In the genomic region with DNA sequence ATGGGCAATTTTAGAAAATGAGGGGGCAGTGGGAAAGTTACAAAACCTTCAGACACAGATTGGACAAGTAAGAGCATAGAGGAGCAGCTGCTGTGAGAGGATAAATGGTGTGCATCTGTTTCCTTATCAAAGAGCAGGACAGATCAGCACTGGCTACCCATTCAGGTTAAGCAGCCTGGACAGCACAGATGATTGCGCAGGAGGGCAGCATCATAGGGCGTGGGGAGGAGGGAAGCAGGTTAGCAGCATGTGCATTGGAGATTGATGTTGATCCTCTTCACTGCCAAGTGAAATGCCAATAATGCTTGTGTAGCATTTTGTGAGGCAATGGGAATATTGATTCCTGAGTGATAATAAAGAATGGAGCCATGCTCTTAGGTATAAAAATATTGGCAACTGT, we compare ENCODE assay signal across 29 mouse cellular contexts.
DNase-seq lines count a peak whose midpoint lies in the region; ATAC-seq and TF ChIP-seq lines count a peak whose summit lies in the region.
"Had no signal": no experiment of that assay in that cellular context is flagged by ENCODE, and none has a peak within 500 bp of the region (broad histone marks: within the 10 kb centered on the region; RNA-seq: fewer than 3 reads in every experiment).

No protein-coding gene starts in this region.

- no peak overlapping the region for H3K27ac ChIP-seq in forebrain, embryonic 11.5 days (ENCODE audit: low read depth, low read length)
- no peak overlapping the region for H3K27ac ChIP-seq in forebrain, embryonic 16.5 days (ENCODE audit: low read length)
- no peak overlapping the region for H3K27ac ChIP-seq in liver, postnatal 0 days (ENCODE audit: low read depth)
- no peak overlapping the region for H3K27ac ChIP-seq in midbrain, embryonic 14.5 days (replicated peaks; ENCODE audit: low read depth, low read length)
- H3K27ac ChIP-seq in midbrain, embryonic 16.5 days (ENCODE audit: low read length) = no peak overlapping the region
- no peak overlapping the region for H3K27ac ChIP-seq in hindbrain, embryonic 16.5 days (ENCODE audit: low read depth, low read length)
- H3K27ac ChIP-seq: hindbrain, embryonic 15.5 days; intestine, embryonic 15.5 days; layer of hippocampus, adult 2 months; left cerebral cortex, adult 2 months; limb, embryonic 13.5 days; liver, embryonic 12.5 days; macrophage had no signal

- H3K9ac ChIP-seq in forebrain, embryonic 11.5 days (ENCODE audit: low read length) = no peak overlapping the region
- H3K9ac ChIP-seq in forebrain, embryonic 16.5 days (replicated peaks; ENCODE audit: low read depth, low read length) = no peak overlapping the region
- H3K9ac ChIP-seq in liver, postnatal 0 days (replicated peaks) = no peak overlapping the region
- no peak overlapping the region for H3K9ac ChIP-seq in midbrain, embryonic 14.5 days (replicated peaks; ENCODE audit: low read length)
- H3K9ac ChIP-seq in midbrain, embryonic 16.5 days (ENCODE audit: low read depth, low read length) = no peak overlapping the region
- no peak overlapping the region for H3K9ac ChIP-seq in hindbrain, embryonic 16.5 days (ENCODE audit: low read depth, low read length)
- H3K9ac ChIP-seq: forebrain, postnatal 0 days; hindbrain, embryonic 15.5 days; intestine, embryonic 15.5 days; limb, embryonic 13.5 days; liver, embryonic 12.5 days had no signal

- DNase-seq in forebrain, embryonic 11.5 days (ENCODE audit: low spot score) = no peak
- DNase-seq in liver, postnatal 0 days = peak; percentile 14
- DNase-seq in liver = no peak
- DNase-seq in midbrain, embryonic 14.5 days = peak; percentile 6
- DNase-seq in frontal cortex, postnatal 14 days (ENCODE audit: low spot score in 2 of 2) = no peak
- DNase-seq: adrenal gland, adult 8-10 months; cerebellum, adult 11 months; cerebellum, adult 9-10 months; cerebellum, postnatal 36 days; forebrain, postnatal 0 days; gastrocnemius, postnatal 14 days; heart, postnatal 14 days; kidney, adult 2 months; kidney, postnatal 36 days; lung, adult 2 months; lung, postnatal 10 days; right cerebral cortex, postnatal 14 days had no signal

- 0 out of 2 replicates have a peak, but pooled peaks have one; percentile 60 for ATAC-seq in forebrain, embryonic 11.5 days (replicated peaks; ENCODE audit: low FRiP score)
- no peak for ATAC-seq in forebrain, embryonic 16.5 days
- 0 out of 2 replicates have a peak, but pooled peaks have one; percentile 15 for ATAC-seq in liver, postnatal 0 days
- ATAC-seq in midbrain, embryonic 14.5 days (ENCODE audit: low FRiP score, low TSS enrichment) = no peak
- ATAC-seq in midbrain, embryonic 16.5 days = no peak
- 0 out of 2 replicates have a peak, but pooled peaks have one; percentile 67 for ATAC-seq in hindbrain, embryonic 16.5 days
- ATAC-seq: activated CD4-positive, CD25-positive, alpha-beta regulatory T cell, adult 4 months; forebrain, postnatal 0 days; intestine, embryonic 15.5 days; liver, embryonic 12.5 days had no signal

- 90% methylated on average over 2 of the region's 2 CpGs for WGBS in forebrain, embryonic 11.5 days
- 90% methylated on average over 2 of the region's 2 CpGs for WGBS in forebrain, embryonic 16.5 days
- 79% methylated on average over 2 of the region's 2 CpGs for WGBS in liver, postnatal 0 days (ENCODE audit: insufficient replicate concordance)
- 77% methylated on average over 2 of the region's 2 CpGs for WGBS in midbrain, embryonic 14.5 days
- WGBS in midbrain, embryonic 16.5 days = 91% methylated on average over 2 of the region's 2 CpGs
- WGBS in hindbrain, embryonic 16.5 days = 83% methylated on average over 2 of the region's 2 CpGs

- TF ChIP-seq CTCF in liver, postnatal 0 days (IDR thresholded peaks at IDR 0.05; ENCODE audit: low read depth) = no peak

- no peak overlapping the region for H3K4me3 ChIP-seq in forebrain, embryonic 11.5 days (ENCODE audit: low read depth, low read length)
- no peak overlapping the region for H3K4me3 ChIP-seq in forebrain, embryonic 16.5 days (replicated peaks; ENCODE audit: low read length)
- no peak overlapping the region for H3K4me3 ChIP-seq in liver, postnatal 0 days (ENCODE audit: low read depth, low read length)
- H3K4me3 ChIP-seq in midbrain, embryonic 14.5 days (replicated peaks; ENCODE audit: low read depth, low read length) = no peak overlapping the region
- H3K4me3 ChIP-seq in midbrain, embryonic 16.5 days (ENCODE audit: low read depth, low read length) = no peak overlapping the region
- no peak overlapping the region for H3K4me3 ChIP-seq in hindbrain, embryonic 16.5 days (ENCODE audit: low read length)
- H3K4me3 ChIP-seq: hindbrain, embryonic 15.5 days; intestine, embryonic 15.5 days; layer of hippocampus, adult 2 months; left cerebral cortex, adult 2 months; limb, embryonic 13.5 days; liver, embryonic 12.5 days had no signal

- H3K4me2 ChIP-seq in forebrain, embryonic 11.5 days (ENCODE audit: low read depth, low read length, severe bottlenecking) = no peak overlapping the region
- no peak overlapping the region for H3K4me2 ChIP-seq in forebrain, embryonic 16.5 days (ENCODE audit: low read length)
- no peak overlapping the region for H3K4me2 ChIP-seq in liver, postnatal 0 days (ENCODE audit: low read depth, low read length)
- H3K4me2 ChIP-seq in midbrain, embryonic 14.5 days (ENCODE audit: low read length) = no peak overlapping the region
- H3K4me2 ChIP-seq in midbrain, embryonic 16.5 days (ENCODE audit: low read length) = no peak overlapping the region
- H3K4me2 ChIP-seq in hindbrain, embryonic 16.5 days (ENCODE audit: low read length) = no peak overlapping the region
- H3K4me2 ChIP-seq: hindbrain, embryonic 15.5 days; intestine, embryonic 15.5 days; limb, embryonic 13.5 days; liver, embryonic 12.5 days had no signal

- no peaks in the 10 kb centered on the region for H3K27me3 ChIP-seq in forebrain, embryonic 11.5 days (ENCODE audit: control insufficient read depth, insufficient read depth, low read length)
- H3K27me3 ChIP-seq in forebrain, embryonic 16.5 days (replicated peaks; ENCODE audit: control insufficient read depth, insufficient read depth, low read length) = no peaks in the 10 kb centered on the region
- H3K27me3 ChIP-seq in liver, postnatal 0 days (ENCODE audit: insufficient read depth, low read length) = no peaks in the 10 kb centered on the region
- H3K27me3 ChIP-seq in midbrain, embryonic 14.5 days (ENCODE audit: control insufficient read depth, insufficient read depth, low read length) = no peaks in the 10 kb centered on the region
- no peaks in the 10 kb centered on the region for H3K27me3 ChIP-seq in midbrain, embryonic 16.5 days (ENCODE audit: control insufficient read depth, insufficient read depth, low read depth, low read length)
- no peaks in the 10 kb centered on the region for H3K27me3 ChIP-seq in hindbrain, embryonic 16.5 days (replicated peaks; ENCODE audit: control insufficient read depth, insufficient read depth, low read length)
- H3K27me3 ChIP-seq: CH12.LX; hindbrain, embryonic 15.5 days; intestine, embryonic 15.5 days; limb, embryonic 13.5 days; liver, embryonic 12.5 days had no signal

- H3K4me1 ChIP-seq in forebrain, embryonic 11.5 days (replicated peaks; ENCODE audit: control insufficient read depth, insufficient read depth, low read length) = no peaks in the 10 kb centered on the region
- no peaks in the 10 kb centered on the region; the same call in 1 of the 2 replicates for H3K4me1 ChIP-seq in forebrain, embryonic 16.5 days (replicated peaks; ENCODE audit: control insufficient read depth, insufficient read depth, low read length)
- no peaks in the 10 kb centered on the region for H3K4me1 ChIP-seq in liver, postnatal 0 days (ENCODE audit: insufficient read depth)
- no peaks in the 10 kb centered on the region for H3K4me1 ChIP-seq in midbrain, embryonic 14.5 days (ENCODE audit: control insufficient read depth, insufficient read depth, low read length)
- H3K4me1 ChIP-seq in midbrain, embryonic 16.5 days (ENCODE audit: control insufficient read depth, insufficient read depth, low read length) = no peaks in the 10 kb centered on the region
- H3K4me1 ChIP-seq in hindbrain, embryonic 16.5 days (ENCODE audit: control insufficient read depth, insufficient read depth, low read depth, low read length) = no peaks in the 10 kb centered on the region
- H3K4me1 ChIP-seq: hindbrain, embryonic 15.5 days; intestine, embryonic 15.5 days; limb, embryonic 13.5 days; liver, embryonic 12.5 days had no signal

- H3K36me3 ChIP-seq in forebrain, embryonic 11.5 days (ENCODE audit: control insufficient read depth, insufficient read depth, low read length) = no peaks in the 10 kb centered on the region
- H3K36me3 ChIP-seq in forebrain, embryonic 16.5 days (ENCODE audit: control insufficient read depth, insufficient read depth) = no peaks in the 10 kb centered on the region
- no peaks in the 10 kb centered on the region for H3K36me3 ChIP-seq in liver, postnatal 0 days (replicated peaks; ENCODE audit: insufficient read depth, low read length)
- H3K36me3 ChIP-seq in midbrain, embryonic 14.5 days (ENCODE audit: control insufficient read depth, insufficient read depth, low read length) = no peaks in the 10 kb centered on the region
- H3K36me3 ChIP-seq in midbrain, embryonic 16.5 days (ENCODE audit: control insufficient read depth, insufficient read depth, low read length) = no peaks in the 10 kb centered on the region
- H3K36me3 ChIP-seq in hindbrain, embryonic 16.5 days (ENCODE audit: control insufficient read depth, insufficient read depth, low read length) = no peaks in the 10 kb centered on the region
- H3K36me3 ChIP-seq: hindbrain, embryonic 15.5 days; intestine, embryonic 15.5 days; limb, embryonic 13.5 days; liver, embryonic 12.5 days had no signal

- no peak for TF ChIP-seq EP300 in liver, postnatal 0 days (IDR thresholded peaks at IDR 0.05; ENCODE audit: low read depth)

- no peaks in the 10 kb centered on the region for H3K9me3 ChIP-seq in forebrain, embryonic 11.5 days (ENCODE audit: control insufficient read depth, low read length)
- H3K9me3 ChIP-seq in forebrain, embryonic 16.5 days (ENCODE audit: control insufficient read depth, low read length) = no peaks in the 10 kb centered on the region
- no peaks in the 10 kb centered on the region for H3K9me3 ChIP-seq in liver, postnatal 0 days (ENCODE audit: low read length)
- H3K9me3 ChIP-seq in midbrain, embryonic 14.5 days (ENCODE audit: control insufficient read depth, low read length) = no peaks in the 10 kb centered on the region
- H3K9me3 ChIP-seq in midbrain, embryonic 16.5 days (replicated peaks; ENCODE audit: control insufficient read depth, low read length, poor library complexity, severe bottlenecking) = no peaks in the 10 kb centered on the region
- H3K9me3 ChIP-seq in hindbrain, embryonic 16.5 days (ENCODE audit: control insufficient read depth, low read length) = no peaks in the 10 kb centered on the region
- H3K9me3 ChIP-seq: hindbrain, embryonic 15.5 days; intestine, embryonic 15.5 days; limb, embryonic 13.5 days; liver, embryonic 12.5 days had no signal

Comparison
In these comparisons a context has a peak if more than half of its experiments do, and no peak if none do; other contexts are left out.
1. ATAC-seq: peak in forebrain, embryonic 11.5 days (single experiment), liver, postnatal 0 days (single experiment) and hindbrain, embryonic 16.5 days (single experiment); none in forebrain, embryonic 16.5 days (single experiment), midbrain, embryonic 14.5 days (single experiment) and midbrain, embryonic 16.5 days (single experiment).
2. DNase-seq: peak in liver, postnatal 0 days (single experiment) and midbrain, embryonic 14.5 days (single experiment); none in forebrain, embryonic 11.5 days (single experiment), liver (single experiment) and frontal cortex, postnatal 14 days (0 of 2).